Mouse (Mus musculus) liver, postnatal 0 days (tissue): Measurements from ENCODE around the gene Suox. TPM values are rescaled to one million over a fixed set of nuclear protein-coding genes. Genes with fewer than 3 reads are reported as not detected.
A peak's percentile ranks its signal among the peaks of the same experiment; 100 is the strongest.

ENCODE experiments used
- ATAC-seq: fragments of 200-750 bp; cut with Nextera tagmentation; 2 replicates; pipeline ENCODE4 v1.8.0; 2017; ENCODE audit warnings: mild to moderate bottlenecking, moderate library complexity
- DNase-seq: peaks from one replicate; pipeline ENCODE4 v3.0.0-alpha.2; 2016
- H3K27ac ChIP-seq: fragments of 300-500 bp; sonication (generic); 2 replicates; pipeline ENCODE4 v1.5.1; 2014; ENCODE audit warnings: antibody characterized with exemption, moderate library complexity, mild to moderate bottlenecking, low read depth
- H3K27me3 ChIP-seq: fragments of 300-500 bp; sonication (generic); 2 replicates; pipeline ENCODE4 v1.6.1; 2014; ENCODE audit warnings: low read length, control low read depth, mixed read lengths; ENCODE audit not compliant: insufficient read depth
- H3K36me3 ChIP-seq: fragments of 300-500 bp; sonication (generic); replicated peaks from 2 replicates; pipeline ENCODE4 v1.6.1; 2014; ENCODE audit warnings: mild to moderate bottlenecking, control low read depth, low read length, moderate library complexity, mixed read lengths; ENCODE audit not compliant: insufficient read depth
- H3K4me1 ChIP-seq: fragments of 300-500 bp; sonication (generic); 2 replicates; pipeline ENCODE4 v1.6.1; 2014; ENCODE audit warnings: antibody characterized with exemption, mild to moderate bottlenecking, control low read depth; ENCODE audit not compliant: insufficient read depth
- H3K4me2 ChIP-seq: fragments of 300-500 bp; sonication (generic); 2 replicates; pipeline ENCODE4 v1.6.1; 2014; ENCODE audit warnings: low read depth, mild to moderate bottlenecking, low read length, moderate library complexity, mixed read lengths
- H3K4me3 ChIP-seq: fragments of 300-500 bp; sonication (generic); 2 replicates; pipeline ENCODE4 v1.5.1; 2014; ENCODE audit warnings: low read depth, low read length
- H3K9ac ChIP-seq: fragments of 300-500 bp; sonication (generic); replicated peaks from 2 replicates; pipeline ENCODE4 v1.6.1; 2014; ENCODE audit warnings: mild to moderate bottlenecking, moderate library complexity
- H3K9me3 ChIP-seq: fragments of 300-500 bp; sonication (generic); 2 replicates; pipeline ENCODE4 v1.6.1; 2016; ENCODE audit warnings: mild to moderate bottlenecking, control low read depth, low read length, mixed read lengths
- CTCF ChIP-seq: sonication (generic); IDR thresholded peaks from 2 replicates; pipeline ENCODE4 v1.5.1; 2016; ENCODE audit warnings: antibody characterized with exemption, low read depth
- EP300 ChIP-seq: IDR thresholded peaks from 2 replicates; pipeline ENCODE4 v1.6.1; 2016; ENCODE audit warnings: antibody characterized with exemption, low read depth, mild to moderate bottlenecking
- WGBS: fragments of 180-500 bp; shearing (Covaris S2); extraction: QIAGEN DNeasy Blood & Tissue Kit; methylation state at CpG from one replicate; pipeline ENCODE4 v1.1.7; 2014; ENCODE audit not compliant: insufficient replicate concordance; 5-methylcytosine and 5-hydroxymethylcytosine counted together
- polyA plus RNA-seq: library from polyadenylated mRNA; unstranded; fragments of >200 nt; fragmentation: Nextera tagmentation; extraction: Ambion mirVana; gene quantifications from 2 replicates; pipeline ENCODE4 v1.2.1, GENCODE M21; 2015

Gene Suox
- polyA plus RNA-seq, 1 experiment from 2014 or later = 27.7 TPM

DNA sequence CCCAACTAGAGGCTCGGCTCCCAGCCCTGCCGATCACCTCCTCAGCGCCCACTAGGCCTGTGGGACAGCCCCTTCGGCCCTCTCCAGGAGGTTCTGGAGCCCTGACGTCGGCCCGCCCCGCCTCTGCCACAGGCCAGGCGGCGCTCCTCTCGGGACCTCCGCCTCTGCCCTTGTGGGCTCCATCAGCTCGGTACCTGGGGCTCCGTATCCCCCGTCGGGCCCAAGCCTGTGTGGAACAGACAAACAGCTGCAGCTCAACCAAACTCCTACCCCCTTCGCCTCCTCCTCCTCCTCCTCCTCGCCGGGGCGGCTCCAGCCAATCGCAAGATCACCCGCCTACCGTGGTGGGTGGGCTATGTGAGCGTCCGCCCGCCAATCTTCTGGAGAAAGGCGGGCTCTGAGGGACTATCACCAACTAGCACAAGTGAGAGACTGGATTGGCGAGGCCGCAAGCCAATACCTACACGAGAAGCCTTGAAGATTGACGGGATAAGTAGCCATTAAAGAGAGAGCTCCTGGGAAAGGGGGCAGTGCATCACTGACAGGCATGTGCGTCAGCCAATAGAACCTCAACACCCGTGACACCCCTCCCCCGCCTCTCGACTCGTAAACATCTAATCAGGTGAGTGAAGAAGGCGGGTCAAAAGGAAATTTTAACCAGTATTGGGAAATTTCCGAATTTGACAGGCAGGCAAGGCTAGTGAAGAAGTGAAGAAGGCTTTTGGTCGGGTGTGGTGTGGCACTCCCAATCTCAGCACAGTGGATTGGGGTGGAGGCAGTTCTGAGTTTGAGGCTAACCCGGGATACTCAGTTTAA is 22.3 kb upstream of the Suox start, which contains the start of gene Rab5b:
TSS of gene Rab5b (minus strand) at position 273 of the 816 bp plus-strand sequence.
- peak within 1 kb of the TSS; percentile 92 for H3K4me2 ChIP-seq
- H3K9ac ChIP-seq = peak within 1 kb of the TSS; percentile 99
- DNase-seq (peak; percentile 96), ATAC-seq (peak; percentile 98)
- H3K36me3 ChIP-seq = peaks cover 31% of the 10 kb centered on the region
- H3K27me3 ChIP-seq = no peaks in the 10 kb centered on the region
- peak within 1 kb of the TSS; percentile 99 for H3K27ac ChIP-seq
- peaks cover 17% of the 10 kb centered on the region for H3K4me1 ChIP-seq
- WGBS = 1% methylated on average over 39 of the region's 40 CpGs
- TF ChIP-seq EP300 = peak; percentile 85
- no peak for TF ChIP-seq CTCF
- no peaks in the 10 kb centered on the region for H3K9me3 ChIP-seq
- peak within 1 kb of the TSS; percentile 95 for H3K4me3 ChIP-seq

DNA sequence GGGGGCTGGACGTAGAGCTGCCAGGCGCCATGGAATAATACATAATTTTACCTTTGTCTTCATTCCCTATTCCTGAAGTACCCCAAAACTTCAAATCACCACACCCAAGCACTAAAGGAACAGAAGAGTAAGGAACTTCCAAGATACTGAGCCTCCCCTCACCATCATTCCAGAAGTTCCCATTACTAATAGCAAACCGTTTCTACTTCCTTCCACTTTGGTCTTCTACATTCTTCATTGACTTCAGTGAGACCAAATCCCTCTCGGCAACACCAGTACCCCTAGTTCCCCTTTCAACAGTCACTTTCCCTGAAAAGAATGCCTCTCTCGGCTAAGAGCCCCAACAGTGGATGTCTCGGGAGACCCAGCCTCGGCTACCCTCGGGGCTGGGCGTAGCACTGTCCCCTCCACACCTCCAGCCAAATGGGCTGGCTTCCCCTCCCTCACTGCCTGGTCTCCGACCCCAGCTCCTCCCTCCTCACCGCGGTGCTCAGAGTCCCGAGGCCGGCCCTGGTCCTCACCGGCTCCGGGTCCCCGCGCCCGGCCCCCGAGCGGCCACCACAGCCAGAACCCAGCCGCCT is 21.6 kb upstream of the Suox start:
- Histone ChIP-seq H3K4me1 (peaks cover 17% of the 10 kb centered on the region), H3K4me3 (peak overlapping the region; percentile 95), H3K27ac (peak overlapping the region; percentile 99), H3K27me3 (no peaks in the 10 kb centered on the region), H3K36me3 (peaks cover 25% of the 10 kb centered on the region), H3K9ac (peak overlapping the region; percentile 99), H3K4me2 (peak overlapping the region; percentile 92), H3K9me3 (no peaks in the 10 kb centered on the region)
- ATAC-seq (no peak), DNase-seq (no peak)
- TF ChIP-seq CTCF (no peak), EP300 (no peak)
- WGBS = 2% methylated on average over 22 of the region's 22 CpGs

DNA sequence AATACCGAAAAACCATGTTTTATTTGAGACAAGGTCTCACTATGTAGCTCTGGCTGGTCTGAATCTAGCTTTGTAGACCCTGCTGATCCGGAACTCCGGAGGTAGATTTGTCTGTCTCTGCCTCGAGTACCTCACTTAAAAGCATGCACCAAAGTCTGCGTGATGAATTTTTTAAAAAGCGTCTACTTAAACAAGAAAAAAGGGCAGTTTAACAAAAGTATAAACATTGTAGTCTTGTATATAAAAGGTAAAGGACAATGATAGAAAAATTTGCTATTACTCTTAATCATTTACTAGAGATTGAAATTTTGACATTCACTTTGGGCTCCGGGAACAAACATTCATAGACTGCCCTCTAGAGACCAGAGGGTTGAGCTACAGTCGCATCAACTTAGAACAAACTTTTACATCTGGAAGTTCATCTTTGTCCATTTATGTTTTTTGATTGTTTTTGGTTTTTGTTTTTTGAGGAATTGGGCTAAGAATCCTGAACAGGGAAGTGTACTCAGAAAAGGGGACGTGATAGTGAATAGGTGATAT is 666 bp upstream of the Suox start:
- Histone ChIP-seq H3K4me2 (peak overlapping the region; percentile 98), H3K9ac (peak overlapping the region; percentile 69), H3K4me3 (peak overlapping the region; percentile 84), H3K4me1 (peaks cover 13% of the 10 kb centered on the region), H3K36me3 (peaks cover 3% of the 10 kb centered on the region), H3K9me3 (no peaks in the 10 kb centered on the region), H3K27me3 (0 out of 2 replicates have a peak, but pooled peaks cover 3% of the 10 kb centered on the region), H3K27ac (peak overlapping the region; percentile 89)
- TF ChIP-seq CTCF (peak; percentile 77), EP300 (no peak)
- no peak for DNase-seq
- peak; percentile 31; the same call in 1 of the 2 replicates for ATAC-seq
- WGBS = under 1% methylated on average over 9 of the region's 9 CpGs

DNA sequence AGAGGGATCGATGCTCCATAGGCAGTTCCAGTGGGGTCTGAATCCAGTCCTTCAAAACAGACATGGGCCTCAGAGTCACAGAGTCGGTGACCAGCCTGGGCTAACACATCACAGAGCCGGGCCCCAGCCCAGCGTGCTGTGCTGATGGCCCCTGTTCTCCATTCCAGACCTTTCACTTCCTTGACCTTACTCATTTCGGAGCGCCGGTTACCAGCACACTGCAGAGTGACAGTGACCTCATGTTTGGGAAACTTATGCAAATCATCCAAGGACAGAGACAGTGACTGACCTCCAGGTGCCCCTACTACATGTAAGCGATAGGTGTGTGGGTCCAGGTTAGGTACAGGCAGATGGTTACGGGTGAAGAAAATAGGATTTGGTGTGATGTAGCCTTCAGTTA is 2.7 kb downstream of the Suox start:
- Histone ChIP-seq H3K4me1 (peaks cover 22% of the 10 kb centered on the region), H3K27me3 (peaks cover 13% of the 10 kb centered on the region; the same call in 1 of the 2 replicates), H3K9me3 (no peaks in the 10 kb centered on the region), H3K27ac (no peak overlapping the region), H3K9ac (no peak overlapping the region), H3K4me2 (no peak overlapping the region), H3K4me3 (no peak overlapping the region), H3K36me3 (no peaks in the 10 kb centered on the region; the same call in 1 of the 2 replicates)
- DNase-seq (no peak), ATAC-seq (no peak)
- TF ChIP-seq EP300 = no peak
- no peak for TF ChIP-seq CTCF
- WGBS = 90% methylated on average over 9 of the region's 9 CpGs

DNA sequence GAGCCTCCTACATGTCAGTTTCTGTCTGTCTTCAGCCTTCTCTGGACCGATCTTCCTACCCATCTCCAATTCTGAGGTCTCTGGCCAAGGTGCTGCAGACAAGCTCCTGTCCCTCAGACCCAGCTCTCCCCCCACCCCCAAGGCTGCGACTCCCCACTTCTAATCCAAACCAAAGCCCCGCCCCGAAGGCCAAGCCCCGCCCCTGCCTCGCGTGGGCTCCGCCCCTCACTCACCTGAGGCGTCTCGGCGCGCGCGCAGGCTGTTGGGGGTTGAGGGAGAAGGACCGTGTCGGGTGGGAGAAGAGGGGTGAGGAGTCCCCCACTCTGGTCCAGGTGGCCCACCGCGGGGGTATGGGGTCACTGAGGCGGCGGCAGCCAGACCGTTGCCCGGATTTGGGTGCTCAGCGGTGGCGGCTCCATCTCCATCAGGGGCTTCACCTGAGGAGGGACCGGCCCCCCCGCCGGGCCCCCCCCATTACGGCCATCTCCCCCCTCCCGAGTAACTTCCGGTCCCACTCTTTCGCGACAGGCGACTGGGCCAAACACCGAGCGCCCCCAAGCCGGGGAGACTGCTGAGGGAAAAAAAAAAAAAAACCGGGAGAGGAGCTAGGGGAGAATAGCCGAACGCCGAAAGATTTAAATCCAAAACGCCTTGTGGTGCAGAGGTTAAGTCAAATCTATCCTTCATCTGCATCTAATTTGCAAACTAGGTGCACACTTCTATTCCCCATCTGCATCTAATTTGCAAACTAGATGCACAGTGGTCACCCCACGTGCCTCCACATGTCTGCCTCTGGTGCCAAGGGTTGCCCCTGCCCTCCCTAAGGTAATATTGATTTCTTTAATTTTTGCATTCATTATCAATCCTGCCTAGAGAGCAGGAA is 4.8 kb downstream of the Suox start:
- peaks cover 13% of the 10 kb centered on the region; the same call in 1 of the 2 replicates for H3K27me3 ChIP-seq
- DNase-seq (peak; percentile 75), ATAC-seq (peak; percentile 9; the same call in 1 of the 2 replicates)

More for the DNA sequence above, 4.8 kb downstream of the Suox start:
- H3K27ac ChIP-seq = no peak overlapping the region
- peaks cover 19% of the 10 kb centered on the region for H3K4me1 ChIP-seq
- peak overlapping the region; percentile 58 for H3K9ac ChIP-seq
- 2% methylated on average over 41 of the region's 42 CpGs for WGBS
- peak overlapping the region; percentile 56 for H3K4me3 ChIP-seq
- no peaks in the 10 kb centered on the region for H3K9me3 ChIP-seq
- TF ChIP-seq CTCF = no peak
- no peak for TF ChIP-seq EP300
- H3K36me3 ChIP-seq = no peaks in the 10 kb centered on the region; the same call in 1 of the 2 replicates
- peak overlapping the region; percentile 83 for H3K4me2 ChIP-seq
